Mouse (Mus musculus) lung, postnatal 14 days (tissue): Measurements from ENCODE around the gene Smpd3.
"Not testable (repeated sequence)": the region's sequence is repeated elsewhere in the genome, so short reads cannot be mapped to it uniquely, and the experiment has no call there.

ENCODE experiments used
- DNase-seq: peaks from one replicate; pipeline ENCODE4 v3.0.0; 2021

The Smpd3 gene

GRCm38 (mm10) chr8:106321434-106321833, 16.4 kb downstream of the Smpd3 start:
- no peak for DNase-seq

GRCm38 (mm10) chr8:106320002-106320401, 17.8 kb downstream of the Smpd3 start:
- no peak for DNase-seq

- no peak for DNase-seq
Measured at GRCm38 (mm10) chr8:106317091-106317490, 20.7 kb downstream of the Smpd3 start.

- DNase-seq: no peak
Measured at GRCm38 (mm10) chr8:106316506-106316905, 21.3 kb downstream of the Smpd3 start.

GRCm38 (mm10) chr8:106315402-106316187, 22.2 kb downstream of the Smpd3 start:
- no peak for DNase-seq

- DNase-seq: no peak
Measured at GRCm38 (mm10) chr8:106313799-106314198, 24.0 kb downstream of the Smpd3 start.

GRCm38 (mm10) chr8:106313120-106313737, 24.6 kb downstream of the Smpd3 start:
- DNase-seq: no peak

- no peak for DNase-seq
Measured at GRCm38 (mm10) chr8:106311967-106312366, 25.8 kb downstream of the Smpd3 start.

- DNase-seq: no peak
Measured at GRCm38 (mm10) chr8:106310026-106310652, 27.6 kb downstream of the Smpd3 start.

GRCm38 (mm10) chr8:106308082-106308786, 29.6 kb downstream of the Smpd3 start:
- DNase-seq: peak; percentile 58

- DNase-seq: peak; percentile 47
Measured at GRCm38 (mm10) chr8:106307586-106307985, 30.2 kb downstream of the Smpd3 start.

- not testable (repeated sequence) for DNase-seq
Measured at GRCm38 (mm10) chr8:106306711-106307248, 31.0 kb downstream of the Smpd3 start.

- no peak for DNase-seq
Measured at GRCm38 (mm10) chr8:106306076-106306475, 31.7 kb downstream of the Smpd3 start.

GRCm38 (mm10) chr8:106305301-106305700, 32.5 kb downstream of the Smpd3 start:
- no peak for DNase-seq

GRCm38 (mm10) chr8:106304321-106304720, 33.5 kb downstream of the Smpd3 start:
- no peak for DNase-seq

GRCm38 (mm10) chr8:106300739-106301715, 36.8 kb downstream of the Smpd3 start:
- DNase-seq: no peak

GRCm38 (mm10) chr8:106299686-106300085, 38.1 kb downstream of the Smpd3 start:
- DNase-seq: no peak

- DNase-seq: no peak
Measured at GRCm38 (mm10) chr8:106298846-106299245, 38.9 kb downstream of the Smpd3 start.

GRCm38 (mm10) chr8:106298261-106298660, 39.5 kb downstream of the Smpd3 start:
- peak; percentile 32 for DNase-seq

- no peak for DNase-seq
Measured at GRCm38 (mm10) chr8:106292484-106293396, 45.0 kb downstream of the Smpd3 start.

- DNase-seq: no peak
Measured at GRCm38 (mm10) chr8:106289464-106289863, 48.3 kb downstream of the Smpd3 start.
